Mouse (Mus musculus) forebrain, embryonic 16.5 days (tissue): ENCODE measurements around the gene Gon7. TPM values are rescaled to one million over a fixed set of nuclear protein-coding genes. Genes with fewer than 3 reads are reported as not detected.

Experiments used
- ATAC-seq: fragments of 200-750 bp; cut with Nextera tagmentation; 2 replicates; pipeline ENCODE4 v1.8.0; 2017; ENCODE audit warnings: mild to moderate bottlenecking, moderate library complexity
- H3K27ac ChIP-seq: fragments of 300-500 bp; sonication (generic); 2 replicates; pipeline ENCODE4 v1.5.1; 2014; ENCODE audit warnings: low read length, control low read depth
- H3K27me3 ChIP-seq: fragments of 300-500 bp; sonication (generic); replicated peaks from 2 replicates; pipeline ENCODE4 v1.6.1; 2014; ENCODE audit warnings: low read length; ENCODE audit not compliant: control insufficient read depth, insufficient read depth
- H3K36me3 ChIP-seq: fragments of 300-500 bp; sonication (generic); 2 replicates; pipeline ENCODE4 v1.6.1; 2014; ENCODE audit not compliant: control insufficient read depth, insufficient read depth
- H3K4me1 ChIP-seq: fragments of 300-500 bp; sonication (generic); replicated peaks from 2 replicates; pipeline ENCODE4 v1.6.1; 2014; ENCODE audit warnings: low read length; ENCODE audit not compliant: control insufficient read depth, insufficient read depth
- H3K4me2 ChIP-seq: fragments of 300-500 bp; sonication (generic); 2 replicates; pipeline ENCODE4 v1.6.1; 2014; ENCODE audit warnings: mild to moderate bottlenecking, low read length, control low read depth
- H3K4me3 ChIP-seq: fragments of 300-500 bp; sonication (generic); replicated peaks from 2 replicates; pipeline ENCODE4 v1.5.1; 2014; ENCODE audit warnings: mild to moderate bottlenecking, low read length, control low read depth
- H3K9ac ChIP-seq: fragments of 300-500 bp; sonication (generic); replicated peaks from 2 replicates; pipeline ENCODE4 v1.6.1; 2014; ENCODE audit warnings: low read depth, low read length, control low read depth
- H3K9me3 ChIP-seq: fragments of 300-500 bp; sonication (generic); 2 replicates; pipeline ENCODE4 v1.6.1; 2016; ENCODE audit warnings: low read length; ENCODE audit not compliant: control insufficient read depth
- WGBS: fragments of 180-500 bp; shearing (Covaris S2); extraction: QIAGEN DNeasy Blood & Tissue Kit; methylation state at CpG from one replicate; pipeline ENCODE4 v1.1.7; 2014; 5-methylcytosine and 5-hydroxymethylcytosine counted together
- polyA plus RNA-seq: library from polyadenylated mRNA; unstranded; fragments of >200 nt; fragmentation: Nextera tagmentation; extraction: Ambion mirVana; gene quantifications from 2 replicates; pipeline ENCODE4 v1.2.1, GENCODE M21; 2015

Gon7 gene
- polyA plus RNA-seq, 1 experiment from 2014 or later: 50.0 TPM

- WGBS: 2% methylated on average over 26 of the region's 45 CpGs
- Histone ChIP-seq H3K36me3 (no peaks in the 10 kb centered on the region), H3K4me3 (peak overlapping the region; percentile 82), H3K9ac (peak overlapping the region; percentile 84), H3K9me3 (no peaks in the 10 kb centered on the region), H3K4me1 (peaks cover 41% of the 10 kb centered on the region), H3K27ac (peak overlapping the region; percentile 89), H3K4me2 (peak overlapping the region; percentile 55), H3K27me3 (no peaks in the 10 kb centered on the region)
- ATAC-seq: peak; percentile 76
Measured at GRCm38 (mm10) chr12:102705216-102705871, 52.3 kb downstream of the Gon7 start.

- Histone ChIP-seq H3K9ac (peak within 1 kb of the TSS; percentile 84), H3K4me3 (peak within 1 kb of the TSS; percentile 82), H3K27ac (peak within 1 kb of the TSS; percentile 89), H3K4me2 (peak within 1 kb of the TSS; percentile 77), H3K36me3 (no peaks in the 10 kb centered on the region), H3K4me1 (peaks cover 47% of the 10 kb centered on the region), H3K27me3 (no peaks in the 10 kb centered on the region), H3K9me3 (no peaks in the 10 kb centered on the region)
- ATAC-seq: peak; percentile 89
- WGBS: under 1% methylated on average over 97 of the region's 105 CpGs
Measured at GRCm38 (mm10) chr12:102704457-102705198, 53.0 kb downstream of the Gon7 start, which contains the start of gene Itpk1. Gene Itpk1 (minus strand): TSS chr12:102704930.

GRCm38 (mm10) chr12:102703921-102704408 lies 53.6 kb downstream of the Gon7 start:
- Histone ChIP-seq H3K4me3 (peak overlapping the region; percentile 82), H3K36me3 (no peaks in the 10 kb centered on the region), H3K9me3 (no peaks in the 10 kb centered on the region), H3K4me1 (peaks cover 54% of the 10 kb centered on the region), H3K9ac (peak overlapping the region; percentile 84), H3K4me2 (peak overlapping the region; percentile 77), H3K27me3 (no peaks in the 10 kb centered on the region), H3K27ac (peak overlapping the region; percentile 86)
- ATAC-seq: peak; percentile 19; the same call in 1 of the 2 replicates
- WGBS: 4% methylated on average over 17 of the region's 17 CpGs

- peaks cover 59% of the 10 kb centered on the region for H3K4me1 ChIP-seq
- peak overlapping the region; percentile 82 for H3K4me3 ChIP-seq
- ATAC-seq: no peak
- peak overlapping the region; percentile 77 for H3K4me2 ChIP-seq
- no peaks in the 10 kb centered on the region for H3K36me3 ChIP-seq
- 18% methylated on average over 6 of the region's 6 CpGs for WGBS
- H3K27me3 ChIP-seq: no peaks in the 10 kb centered on the region
- peak overlapping the region; percentile 86 for H3K27ac ChIP-seq
- no peaks in the 10 kb centered on the region for H3K9me3 ChIP-seq
- H3K9ac ChIP-seq: peak overlapping the region; percentile 84
Measured at GRCm38 (mm10) chr12:102703441-102703840, 54.2 kb downstream of the Gon7 start.

Other genes with a start within 250 kb of the Gon7 start
- gene Chga, start 202.8 kb downstream of the Gon7 start, polyA plus RNA-seq: 97.7 and 118 TPM in 2 replicates
- 66.5 and 68.7 TPM in 2 replicates for gene Itpk1, start 52.9 kb downstream of the Gon7 start, polyA plus RNA-seq
- gene Moap1, start 14.1 kb downstream of the Gon7 start, polyA plus RNA-seq: 53.6 and 60.2 TPM in 2 replicates
- 11.0 and 11.9 TPM in 2 replicates for gene Tmem251, start 14.0 kb downstream of the Gon7 start, polyA plus RNA-seq
- gene Gm28051, start within 50 bp of the Gon7 start, polyA plus RNA-seq: not detected in 2 replicates
- 43.1 and 47.6 TPM in 2 replicates for gene Ubr7, start 164 bp upstream of the Gon7 start, polyA plus RNA-seq
- 38.4 and 39.8 TPM in 2 replicates for gene Gm20604, start 869 bp upstream of the Gon7 start, polyA plus RNA-seq
- 16.1 and 17.5 TPM in 2 replicates for gene Btbd7, start 120.7 kb upstream of the Gon7 start, polyA plus RNA-seq
- not detected in 2 replicates for gene Cox8c, start 141.5 kb upstream of the Gon7 start, polyA plus RNA-seq
- gene Unc79, start 191.1 kb upstream of the Gon7 start, polyA plus RNA-seq: 8.8 TPM in 2 replicates